Mouse (Mus musculus): ENCODE results near the gene Tmie.

DNA sequence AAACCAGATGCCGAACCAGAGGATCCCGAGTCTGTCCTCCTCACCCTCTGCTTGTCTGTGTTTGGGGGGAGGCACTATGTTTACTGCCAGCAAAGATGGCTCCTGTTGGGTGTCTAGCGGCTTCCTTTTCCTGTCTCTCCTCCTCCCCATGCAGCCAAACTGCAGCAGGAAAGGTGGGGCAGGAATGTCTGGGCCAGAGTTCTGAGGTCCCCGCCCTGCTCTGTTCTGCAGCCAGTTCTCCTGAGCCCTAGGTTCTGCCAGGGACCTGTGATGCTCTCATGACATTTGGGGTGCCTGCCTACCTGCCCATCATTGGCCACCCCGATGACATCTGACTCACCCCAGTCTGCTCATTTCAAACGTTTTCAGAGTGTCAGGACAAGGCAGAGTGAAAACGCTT, 2.0 kb upstream of the Tmie start:
- TF ChIP-seq CTCF (IDR thresholded peaks at IDR 0.05; ENCODE audit: low read depth, low read length) (no peak), EP300 (IDR thresholded peaks at IDR 0.05; ENCODE audit: insufficient read depth, low read depth, low read length) (no peak), POLR2A (IDR thresholded peaks at IDR 0.05; ENCODE audit: insufficient read depth, low read length) (no peak)

Data from ES-Bruce4 (cell line).